Mouse (Mus musculus): ENCODE measurements around the gene Sae1.
A peak's percentile ranks its signal among the peaks of the same experiment; 100 is the strongest.

Gene Sae1

GRCm38 (mm10) chr7:16364319-16364718, 23.3 kb downstream of the Sae1 start:
- DNase-seq (ENCODE audit: extremely low read depth, low read depth): no peak

- DNase-seq (ENCODE audit: extremely low read depth, low read depth): no peak
These were observed 30.0 kb downstream of the Sae1 start for GRCm38 (mm10) chr7:16357602-16358001.

- DNase-seq (ENCODE audit: extremely low read depth, low read depth): no peak
These were observed 31.6 kb downstream of the Sae1 start for GRCm38 (mm10) chr7:16355854-16356594.

- no peak for DNase-seq (ENCODE audit: extremely low read depth, low read depth)
These were observed 37.6 kb downstream of the Sae1 start for GRCm38 (mm10) chr7:16349999-16350398.

GRCm38 (mm10) chr7:16345297-16345696, 42.3 kb downstream of the Sae1 start:
- DNase-seq (ENCODE audit: extremely low read depth, low read depth): peak; percentile 55

- DNase-seq (ENCODE audit: extremely low read depth, low read depth): no peak
These were observed 43.0 kb downstream of the Sae1 start for GRCm38 (mm10) chr7:16344598-16344997.

GRCm38 (mm10) chr7:16337733-16338132, 49.9 kb downstream of the Sae1 start:
- DNase-seq (ENCODE audit: extremely low read depth, low read depth): no peak

- DNase-seq (ENCODE audit: extremely low read depth, low read depth): no peak
These were observed 58.5 kb downstream of the Sae1 start for GRCm38 (mm10) chr7:16329146-16329545.

- no peak for DNase-seq (ENCODE audit: extremely low read depth, low read depth)
These were observed 61.0 kb downstream of the Sae1 start for GRCm38 (mm10) chr7:16326607-16326971.

GRCm38 (mm10) chr7:16325920-16326606, 61.5 kb downstream of the Sae1 start:
- no peak for DNase-seq (ENCODE audit: extremely low read depth, low read depth)

- DNase-seq (ENCODE audit: extremely low read depth, low read depth): no peak
These were observed 62.9 kb downstream of the Sae1 start for GRCm38 (mm10) chr7:16324661-16325060.

GRCm38 (mm10) chr7:16320479-16320878, 67.1 kb downstream of the Sae1 start:
- no peak for DNase-seq (ENCODE audit: extremely low read depth, low read depth)

GRCm38 (mm10) chr7:16319216-16319615, 68.4 kb downstream of the Sae1 start:
- no peak for DNase-seq (ENCODE audit: extremely low read depth, low read depth)

- no peak for DNase-seq (ENCODE audit: extremely low read depth, low read depth)
These were observed 70.5 kb downstream of the Sae1 start for GRCm38 (mm10) chr7:16317094-16317493.

- DNase-seq (ENCODE audit: extremely low read depth, low read depth): no peak
These were observed 72.3 kb downstream of the Sae1 start for GRCm38 (mm10) chr7:16315222-16315759.

GRCm38 (mm10) chr7:16314221-16314775, 73.3 kb downstream of the Sae1 start:
- DNase-seq (ENCODE audit: extremely low read depth, low read depth): no peak

- DNase-seq (ENCODE audit: extremely low read depth, low read depth): no peak
These were observed 74.0 kb downstream of the Sae1 start for GRCm38 (mm10) chr7:16313481-16314220.

GRCm38 (mm10) chr7:16312672-16313311, 74.8 kb downstream of the Sae1 start:
- no peak for DNase-seq (ENCODE audit: extremely low read depth, low read depth)

- DNase-seq (ENCODE audit: extremely low read depth, low read depth): no peak
These were observed 75.5 kb downstream of the Sae1 start for GRCm38 (mm10) chr7:16312011-16312671.

- no peak for DNase-seq (ENCODE audit: extremely low read depth, low read depth)
These were observed 76.1 kb downstream of the Sae1 start for GRCm38 (mm10) chr7:16311453-16312004.
